Mouse (Mus musculus) right cerebral cortex, postnatal 4 days (tissue): ENCODE data around the gene Egln1.
A peak's percentile ranks its signal among the peaks of the same experiment; 100 is the strongest.

ENCODE experiments used
- DNase-seq: peaks from one replicate; pipeline ENCODE4 v3.0.0-alpha.2; 2022

The Egln1 gene

GRCm38 (mm10) chr8:124897386-124898250 lies 51.5 kb downstream of the Egln1 start, which contains the start of the genes Exoc8 and Sprtn:
Gene Exoc8, minus strand, starts transcription at chr8:124897705.
Gene Sprtn, plus strand, starts transcription at chr8:124897886.
- DNase-seq: peak; percentile 98

- peak; percentile 66 for DNase-seq
Observed at GRCm38 (mm10) chr8:124896632-124897385, 52.3 kb downstream of the Egln1 start.

GRCm38 (mm10) chr8:124896010-124896631 lies 53.0 kb downstream of the Egln1 start:
- peak; percentile 19 for DNase-seq

GRCm38 (mm10) chr8:124892596-124892995 lies 56.5 kb downstream of the Egln1 start:
- no peak for DNase-seq

GRCm38 (mm10) chr8:124888385-124888784 lies 60.7 kb downstream of the Egln1 start:
- DNase-seq: no peak

- DNase-seq: no peak
Observed at GRCm38 (mm10) chr8:124878946-124879526, 70.1 kb downstream of the Egln1 start.

GRCm38 (mm10) chr8:124878141-124878540 lies 71.0 kb downstream of the Egln1 start:
- no peak for DNase-seq

GRCm38 (mm10) chr8:124872690-124873089 lies 76.4 kb downstream of the Egln1 start:
- DNase-seq: no peak

- DNase-seq: no peak
Observed at GRCm38 (mm10) chr8:124872081-124872480, 77.0 kb downstream of the Egln1 start.

GRCm38 (mm10) chr8:124871474-124871873 lies 77.7 kb downstream of the Egln1 start:
- no peak for DNase-seq

GRCm38 (mm10) chr8:124869708-124870107 lies 79.4 kb downstream of the Egln1 start:
- no peak for DNase-seq

- no peak for DNase-seq
Observed at GRCm38 (mm10) chr8:124867126-124867525, 82.0 kb downstream of the Egln1 start.

- DNase-seq: no peak
Observed at GRCm38 (mm10) chr8:124866669-124867068, 82.5 kb downstream of the Egln1 start.

GRCm38 (mm10) chr8:124863729-124864128 lies 85.4 kb downstream of the Egln1 start:
- DNase-seq: no peak

GRCm38 (mm10) chr8:124863163-124863677 lies 85.9 kb downstream of the Egln1 start:
- no peak for DNase-seq

- DNase-seq: peak; percentile 95
Observed at GRCm38 (mm10) chr8:124862321-124863162, 86.6 kb downstream of the Egln1 start, which contains the start of the genes Gnpat and 2810004N23Rik. Gene Gnpat, plus strand, starts transcription at chr8:124863033. Gene 2810004N23Rik, minus strand, starts transcription at chr8:124863120.

- no peak for DNase-seq
Observed at GRCm38 (mm10) chr8:124860188-124860587, 88.9 kb downstream of the Egln1 start.

- no peak for DNase-seq
Observed at GRCm38 (mm10) chr8:124859466-124859865, 89.7 kb downstream of the Egln1 start.
